Mouse (Mus musculus): ENCODE data around the gene Mapre3.

GRCm38 (mm10) chr5:30816261-30816791, 1.9 kb downstream of the Mapre3 start:
- TF ChIP-seq CTCF (IDR thresholded peaks at IDR 0.05; ENCODE audit: insufficient read depth, low read depth, low read length) (no peak), POLR2A (IDR thresholded peaks at IDR 0.05; ENCODE audit: insufficient read depth, low read depth, low read length) (no peak)
